Mouse (Mus musculus) midbrain, embryonic 16.5 days (tissue): ENCODE data around the gene Nmbr. TPM values are rescaled to one million over a fixed set of nuclear protein-coding genes. Genes with fewer than 3 reads are reported as not detected.
A peak's percentile ranks its signal among the peaks of the same experiment; 100 is the strongest.

Experiments used
- ATAC-seq: fragments of 200-750 bp; cut with Nextera tagmentation; 2 replicates; pipeline ENCODE4 v1.8.0; 2017; ENCODE audit warnings: moderate TSS enrichment
- H3K27ac ChIP-seq: fragments of 300-500 bp; sonication (generic); 2 replicates; pipeline ENCODE4 v1.5.1; 2014; ENCODE audit warnings: mild to moderate bottlenecking, low read length, mixed read lengths
- H3K27me3 ChIP-seq: fragments of 300-500 bp; sonication (generic); 2 replicates; pipeline ENCODE4 v1.6.1; 2014; ENCODE audit warnings: low read depth, low read length, mixed read lengths; ENCODE audit not compliant: control insufficient read depth, insufficient read depth
- H3K36me3 ChIP-seq: fragments of 300-500 bp; sonication (generic); 2 replicates; pipeline ENCODE4 v1.6.1; 2014; ENCODE audit warnings: mild to moderate bottlenecking, low read length, moderate library complexity, mixed read lengths; ENCODE audit not compliant: control insufficient read depth, insufficient read depth
- H3K4me1 ChIP-seq: fragments of 300-500 bp; sonication (generic); 2 replicates; pipeline ENCODE4 v1.6.1; 2014; ENCODE audit warnings: mild to moderate bottlenecking, low read length, mixed read lengths; ENCODE audit not compliant: control insufficient read depth, insufficient read depth
- H3K4me2 ChIP-seq: fragments of 300-500 bp; sonication (generic); 2 replicates; pipeline ENCODE4 v1.6.1; 2014; ENCODE audit warnings: mild to moderate bottlenecking, low read length, mixed read lengths
- H3K4me3 ChIP-seq: fragments of 300-500 bp; sonication (generic); 2 replicates; pipeline ENCODE4 v1.5.1; 2014; ENCODE audit warnings: low read depth, mild to moderate bottlenecking, low read length, moderate library complexity, mixed read lengths
- H3K9ac ChIP-seq: fragments of 300-500 bp; sonication (generic); 2 replicates; pipeline ENCODE4 v1.6.1; 2014; ENCODE audit warnings: low read depth, low read length, mixed read lengths
- H3K9me3 ChIP-seq: fragments of 300-500 bp; sonication (generic); replicated peaks from 2 replicates; pipeline ENCODE4 v1.6.1; 2014; ENCODE audit warnings: mild to moderate bottlenecking, low read length, mixed read lengths; ENCODE audit not compliant: control insufficient read depth, poor library complexity, severe bottlenecking
- WGBS: fragments of 180-500 bp; shearing (Covaris S2); extraction: QIAGEN DNeasy Blood & Tissue Kit; methylation state at CpG from one replicate; pipeline ENCODE4 v1.1.7; 2014; 5-methylcytosine and 5-hydroxymethylcytosine counted together
- polyA plus RNA-seq: library from polyadenylated mRNA; unstranded; fragments of >200 nt; fragmentation: Nextera tagmentation; extraction: Ambion mirVana; gene quantifications from 2 replicates; pipeline ENCODE4 v1.2.1, GENCODE M21; 2015

The Nmbr gene
- 2.1 and 2.9 TPM in 2 replicates for polyA plus RNA-seq

DNA sequence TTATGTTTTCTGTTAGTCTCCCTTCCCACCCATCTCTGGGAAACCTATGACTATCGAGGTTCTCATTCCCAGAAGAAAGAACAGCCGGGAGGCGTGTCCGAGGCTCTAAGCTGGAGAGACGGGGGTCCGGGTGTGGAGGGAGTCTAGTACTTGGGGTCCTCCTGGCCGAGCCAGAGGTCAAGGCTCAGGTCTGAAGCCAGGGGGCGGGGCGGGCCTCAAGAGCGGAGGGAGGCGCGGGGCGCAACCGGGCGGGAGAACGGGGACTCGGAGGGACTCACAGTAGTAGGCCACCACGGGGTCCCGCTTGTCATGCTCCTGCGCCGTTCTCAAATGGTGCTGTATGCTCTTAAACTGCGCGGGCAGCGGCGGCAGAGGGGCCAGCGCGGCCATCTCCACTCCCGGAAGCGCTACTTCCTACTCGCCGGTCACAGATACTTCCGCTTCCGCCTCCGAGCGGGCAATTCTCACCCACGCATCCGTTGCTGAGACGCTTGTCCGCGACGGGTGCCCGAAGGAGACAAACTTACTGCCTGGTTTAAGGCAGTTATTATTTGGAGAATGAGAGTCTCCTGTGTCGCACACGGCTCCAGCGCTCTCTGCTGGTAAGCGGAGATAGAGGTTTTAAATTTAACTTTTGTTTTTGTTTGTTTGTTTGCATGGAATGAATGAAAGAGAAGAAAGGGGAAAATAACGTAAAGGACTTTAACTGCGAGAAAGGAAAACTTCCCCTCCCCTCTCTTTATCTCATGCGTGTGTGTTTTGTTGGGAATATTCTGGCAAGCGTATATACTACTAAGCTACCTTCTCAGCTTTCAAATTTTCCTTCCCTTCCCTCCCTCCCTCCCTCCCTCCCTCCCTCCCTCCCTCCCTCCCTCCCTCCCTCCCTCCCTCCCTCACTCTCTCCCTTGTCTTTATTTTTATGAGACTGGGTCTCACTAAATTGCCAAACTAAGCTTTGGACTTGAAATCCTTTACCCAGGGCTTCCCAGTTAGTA is at the start of gene Nmbr, which contains the start of gene Vta1:
Nmbr (plus strand) TSS at position 520 of the 995 bp plus-strand sequence.
Vta1 (minus strand) TSS at position 489 of the 995 bp plus-strand sequence.
- no peaks in the 10 kb centered on the region for H3K36me3 ChIP-seq
- peak within 1 kb of the TSS; percentile 94 for H3K4me3 ChIP-seq
- peak within 1 kb of the TSS; percentile 80 for H3K27ac ChIP-seq
- H3K9me3 ChIP-seq = no peaks in the 10 kb centered on the region
- peaks cover 21% of the 10 kb centered on the region for H3K4me1 ChIP-seq
- ATAC-seq = peak; percentile 99
- peak within 1 kb of the TSS; percentile 89 for H3K9ac ChIP-seq
- H3K27me3 ChIP-seq = no peaks in the 10 kb centered on the region
- WGBS = under 1% methylated on average over 44 of the region's 50 CpGs
- H3K4me2 ChIP-seq = peak within 1 kb of the TSS; percentile 75

DNA sequence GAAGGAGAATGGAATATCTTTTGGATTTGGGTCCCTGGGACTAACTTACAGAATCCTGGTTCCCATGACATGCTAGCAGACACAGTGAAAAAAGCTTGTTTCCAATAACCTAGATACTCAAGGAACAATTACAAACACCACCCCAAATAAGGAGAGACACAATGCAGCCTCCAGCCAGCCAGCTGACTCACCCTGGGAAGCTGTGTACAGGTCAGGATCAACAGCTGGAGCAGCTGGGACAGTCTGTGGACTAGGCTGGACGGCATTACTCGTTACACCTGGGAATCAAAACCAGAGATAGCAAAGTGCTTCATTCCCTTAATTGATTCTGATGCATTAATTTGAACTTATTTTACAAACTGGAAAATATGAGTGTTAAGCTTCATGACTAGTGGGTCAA is 44.5 kb upstream of the Nmbr start:
- no peak overlapping the region for H3K4me3 ChIP-seq
- H3K36me3 ChIP-seq = peaks cover 20% of the 10 kb centered on the region
- no peak overlapping the region for H3K27ac ChIP-seq
- ATAC-seq = no peak
- no peak overlapping the region for H3K9ac ChIP-seq
- no peaks in the 10 kb centered on the region for H3K9me3 ChIP-seq
- no peaks in the 10 kb centered on the region for H3K4me1 ChIP-seq
- H3K27me3 ChIP-seq = no peaks in the 10 kb centered on the region
- 77% methylated on average over 2 of the region's 2 CpGs for WGBS
- H3K4me2 ChIP-seq = no peak overlapping the region

DNA sequence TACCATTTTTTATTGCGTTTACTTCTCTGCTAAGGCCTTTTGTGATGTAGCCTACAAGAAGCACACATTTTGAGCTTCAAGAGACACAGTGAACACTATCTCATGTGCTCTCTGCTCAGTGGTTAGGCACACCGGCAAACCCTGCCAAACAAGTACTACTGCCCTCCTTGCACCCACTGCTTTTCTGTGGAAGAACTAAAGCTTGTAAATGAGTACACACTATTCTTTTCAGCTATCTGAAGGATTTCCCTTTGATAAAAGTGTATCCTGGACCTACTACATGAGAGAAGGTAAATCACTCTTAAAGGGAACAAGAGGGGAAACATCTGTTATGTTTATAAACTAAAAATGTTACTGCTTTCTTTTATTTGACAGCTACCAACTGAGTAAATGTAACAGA is 39.2 kb upstream of the Nmbr start:
- H3K4me2 ChIP-seq = no peak overlapping the region
- 98% methylated on average over 2 of the region's 2 CpGs for WGBS
- peaks cover 14% of the 10 kb centered on the region for H3K36me3 ChIP-seq

DNA sequence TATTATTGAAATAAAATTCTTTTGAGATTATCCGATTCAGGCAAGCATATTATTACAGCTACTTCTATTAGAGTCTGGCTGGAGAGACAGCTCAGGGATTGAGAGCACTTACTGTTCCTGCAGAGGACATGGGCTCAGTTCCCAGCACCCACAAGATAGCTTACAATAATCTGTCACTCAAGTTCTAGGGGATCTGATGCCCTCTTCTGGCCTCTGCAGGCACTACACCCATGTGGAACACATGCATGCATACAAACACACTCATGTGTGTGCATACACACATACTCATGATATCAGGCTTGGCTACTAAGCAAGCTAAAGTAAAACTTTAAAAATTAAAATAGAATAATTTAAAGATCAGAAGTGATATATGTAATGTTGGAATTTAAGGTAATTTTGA is 19.7 kb upstream of the Nmbr start:
- WGBS = 100% methylated on average over 1 of the region's 1 CpGs

More for the DNA sequence above, 39.2 kb upstream of the Nmbr start:
- no peaks in the 10 kb centered on the region for H3K27me3 ChIP-seq
- H3K9ac ChIP-seq = no peak overlapping the region
- no peaks in the 10 kb centered on the region for H3K9me3 ChIP-seq
- no peak overlapping the region for H3K4me3 ChIP-seq
- no peak overlapping the region for H3K27ac ChIP-seq
- no peak for ATAC-seq
- H3K4me1 ChIP-seq = no peaks in the 10 kb centered on the region

DNA sequence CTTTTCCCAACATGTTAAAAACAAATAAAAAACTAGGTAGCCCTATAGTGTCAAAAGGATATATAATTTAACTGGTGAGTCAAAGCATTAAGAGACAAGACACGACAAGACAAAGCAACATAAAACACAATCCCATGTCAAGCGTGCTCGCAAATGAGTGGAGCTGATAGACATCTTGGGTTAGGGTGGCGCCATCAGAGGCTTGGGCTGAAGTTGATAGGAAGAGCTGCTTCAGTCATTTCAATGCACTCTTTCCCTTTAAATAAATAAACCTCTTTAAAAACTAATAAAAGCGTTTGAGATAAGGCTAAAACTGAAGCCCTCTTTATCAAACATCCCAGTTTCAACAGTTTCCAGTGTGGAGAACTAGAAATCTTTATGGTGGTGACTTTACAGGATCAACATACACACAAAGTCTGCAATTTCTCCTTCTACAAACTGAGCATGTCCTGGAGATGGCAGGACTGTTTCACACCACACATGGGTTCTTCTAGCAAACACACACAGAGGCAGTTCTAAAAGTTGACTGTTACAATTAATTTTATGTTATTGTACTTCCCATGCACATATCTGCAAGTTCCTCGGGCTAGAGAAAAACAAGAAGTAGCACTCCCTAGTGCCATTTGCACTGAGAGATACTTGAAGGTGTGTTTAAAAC is 16.5 kb upstream of the Nmbr start:
- H3K4me3 ChIP-seq = no peak overlapping the region
- no peaks in the 10 kb centered on the region for H3K4me1 ChIP-seq
- H3K27ac ChIP-seq = no peak overlapping the region
- ATAC-seq = no peak
- 91% methylated on average over 6 of the region's 6 CpGs for WGBS
- no peaks in the 10 kb centered on the region for H3K9me3 ChIP-seq
- no peaks in the 10 kb centered on the region for H3K27me3 ChIP-seq
- H3K4me2 ChIP-seq = no peak overlapping the region
- H3K9ac ChIP-seq = no peak overlapping the region
- peaks cover 5% of the 10 kb centered on the region for H3K36me3 ChIP-seq

More for the DNA sequence above, 19.7 kb upstream of the Nmbr start:
- H3K4me2 ChIP-seq = no peak overlapping the region
- no peaks in the 10 kb centered on the region for H3K27me3 ChIP-seq
- peaks cover 5% of the 10 kb centered on the region for H3K36me3 ChIP-seq
- H3K4me3 ChIP-seq = no peak overlapping the region
- ATAC-seq = no peak
- H3K9ac ChIP-seq = no peak overlapping the region
- no peaks in the 10 kb centered on the region for H3K9me3 ChIP-seq
- no peaks in the 10 kb centered on the region for H3K4me1 ChIP-seq
- H3K27ac ChIP-seq = no peak overlapping the region

DNA sequence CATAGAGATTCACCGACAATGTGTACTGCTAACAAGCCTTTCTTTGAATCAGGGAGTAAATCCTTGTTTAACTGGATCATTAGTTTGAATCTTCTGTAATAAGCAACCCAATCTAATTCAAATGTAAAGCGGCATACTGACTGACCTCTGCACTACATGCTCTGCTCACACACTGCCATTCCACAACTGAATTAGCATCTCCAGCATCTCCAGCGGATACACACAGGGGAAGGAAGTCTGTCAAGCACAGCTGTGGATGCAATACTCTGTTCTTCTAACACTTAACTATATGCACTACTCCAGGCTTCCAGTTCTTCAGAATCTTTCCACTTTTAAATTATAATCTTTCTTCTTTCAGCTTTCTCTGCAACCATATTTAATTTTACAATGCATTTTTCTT is 15.0 kb upstream of the Nmbr start:
- Histone ChIP-seq H3K4me3 (no peak overlapping the region), H3K36me3 (peaks cover 5% of the 10 kb centered on the region), H3K27me3 (no peaks in the 10 kb centered on the region), H3K4me1 (no peaks in the 10 kb centered on the region), H3K4me2 (no peak overlapping the region), H3K27ac (no peak overlapping the region), H3K9me3 (no peaks in the 10 kb centered on the region), H3K9ac (no peak overlapping the region)
- ATAC-seq = no peak
- 48% methylated on average over 3 of the region's 3 CpGs for WGBS

DNA sequence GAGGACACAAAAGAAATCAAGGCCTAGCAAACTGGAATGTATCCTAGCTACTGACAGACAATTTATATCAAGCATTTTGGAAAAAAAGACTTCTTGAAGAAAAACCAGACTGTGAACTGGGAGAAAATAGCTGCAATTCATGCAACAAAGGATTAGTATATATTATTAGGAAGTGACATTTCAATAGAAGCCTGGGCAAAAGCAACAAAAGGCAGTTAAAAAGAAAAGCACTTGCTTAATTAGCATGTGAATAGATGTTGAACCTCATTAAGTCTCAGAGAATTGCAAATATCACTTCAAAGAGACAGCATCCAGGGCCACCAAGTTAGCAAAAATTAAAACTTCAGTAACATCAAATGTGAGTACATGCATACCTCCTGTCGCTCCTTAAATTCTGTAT is 2.2 kb upstream of the Nmbr start:
- 8% methylated on average over 1 of the region's 1 CpGs for WGBS
- H3K9ac ChIP-seq = 0 out of 2 replicates have a peak overlapping the region, but pooled peaks have one; percentile 25
- H3K4me3 ChIP-seq = peak overlapping the region; percentile 94; the same call in 1 of the 2 replicates
- H3K4me2 ChIP-seq = peak overlapping the region; percentile 75
- H3K27ac ChIP-seq = peak overlapping the region; percentile 47
- peaks cover 21% of the 10 kb centered on the region for H3K4me1 ChIP-seq
- no peaks in the 10 kb centered on the region for H3K36me3 ChIP-seq
- no peaks in the 10 kb centered on the region for H3K27me3 ChIP-seq
- H3K9me3 ChIP-seq = no peaks in the 10 kb centered on the region
- ATAC-seq = no peak

DNA sequence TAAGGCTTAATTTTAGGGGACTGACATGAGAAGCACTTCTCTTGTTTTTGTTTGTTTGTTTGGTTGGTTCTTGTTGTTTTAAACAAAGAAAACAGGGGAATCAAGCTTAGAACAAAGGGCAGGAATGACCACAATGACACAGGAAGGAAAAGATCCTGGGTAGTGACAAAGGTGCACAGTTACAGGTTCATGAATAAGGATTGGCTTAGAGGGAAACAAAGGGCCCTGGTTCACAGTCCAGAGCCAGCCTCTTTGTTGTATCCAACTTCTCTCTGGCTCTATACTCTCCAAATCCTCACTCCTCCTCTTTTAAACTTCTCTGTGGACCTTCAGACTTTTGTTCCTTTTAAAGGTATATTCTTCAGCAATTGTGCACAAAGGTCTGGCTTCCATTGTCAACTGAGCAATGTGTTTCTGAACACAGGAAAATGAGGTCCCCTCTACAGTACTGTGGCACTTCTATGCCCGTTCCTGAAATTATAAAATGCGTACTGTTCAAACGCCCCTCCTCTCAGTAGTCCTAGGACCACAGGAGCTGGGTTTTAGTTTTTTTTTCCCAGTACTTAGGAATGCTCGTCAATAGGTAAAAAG is 1.5 kb upstream of the Nmbr start:
- 16% methylated on average over 4 of the region's 4 CpGs for WGBS
- H3K4me2 ChIP-seq = peak overlapping the region; percentile 75
- peak overlapping the region; percentile 25 for H3K9ac ChIP-seq
- H3K36me3 ChIP-seq = no peaks in the 10 kb centered on the region
- H3K4me1 ChIP-seq = peaks cover 21% of the 10 kb centered on the region
- H3K27me3 ChIP-seq = no peaks in the 10 kb centered on the region
- peak overlapping the region; percentile 47 for H3K27ac ChIP-seq
- H3K9me3 ChIP-seq = no peaks in the 10 kb centered on the region
- H3K4me3 ChIP-seq = peak overlapping the region; percentile 94
- no peak for ATAC-seq
